Mouse (Mus musculus): Measurements from ENCODE around the gene Olfr324. TPM values are rescaled to one million over a fixed set of nuclear protein-coding genes. Genes with fewer than 3 reads are reported as not detected.

Olfr324 gene
- total RNA-seq (2015): not detected in 2 replicates
- not detected in 2 replicates for total RNA-seq (2017)

DNA sequence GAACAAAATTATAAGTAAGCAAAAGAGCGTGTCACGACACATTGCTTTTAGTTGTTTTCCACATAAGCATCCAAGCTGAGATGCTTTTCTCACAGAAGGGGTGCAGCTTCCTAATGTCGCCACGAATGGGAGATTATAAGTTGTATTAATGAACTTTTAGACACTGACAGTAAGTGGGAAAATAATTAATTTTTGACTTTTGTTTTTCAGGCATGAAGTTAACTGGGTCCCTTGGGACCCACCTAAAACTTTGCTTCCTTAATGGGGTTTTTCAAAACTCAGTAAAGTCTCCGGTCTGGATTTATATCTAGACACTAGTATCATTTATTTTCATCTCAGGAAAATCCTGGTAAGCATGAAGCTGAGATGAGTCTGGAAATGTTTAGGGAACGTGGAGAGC is at the start of gene Olfr324:
Gene Olfr324 (plus strand): TSS at position 301 of the 400 bp plus-strand sequence.
- no peak for ATAC-seq (ENCODE audit: poor library complexity, severe bottlenecking)

DNA sequence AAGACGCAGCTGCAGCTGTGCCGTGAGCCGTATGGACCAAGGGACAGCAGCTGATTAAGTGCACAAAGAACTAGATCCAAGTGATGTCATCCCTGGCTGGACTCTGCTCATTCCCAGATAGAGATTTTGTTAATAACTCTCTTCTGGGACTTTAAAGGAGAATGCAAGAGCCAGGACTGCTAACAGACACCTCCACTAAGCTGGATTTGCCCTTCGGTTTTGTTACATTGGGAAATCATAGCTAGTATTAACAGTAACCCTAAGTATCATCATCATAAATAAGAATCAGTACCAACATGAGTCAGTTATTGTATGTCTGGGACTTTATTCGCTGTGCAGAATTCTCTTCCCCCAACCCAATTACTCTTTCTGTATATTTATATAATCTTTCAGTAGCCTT is 48.6 kb upstream of the Olfr324 start, which contains the start of gene Olfr329-ps:
Gene Olfr329-ps (minus strand): TSS at position 101 of the 400 bp plus-strand sequence.
- no peak for ATAC-seq (ENCODE audit: poor library complexity, severe bottlenecking)

DNA sequence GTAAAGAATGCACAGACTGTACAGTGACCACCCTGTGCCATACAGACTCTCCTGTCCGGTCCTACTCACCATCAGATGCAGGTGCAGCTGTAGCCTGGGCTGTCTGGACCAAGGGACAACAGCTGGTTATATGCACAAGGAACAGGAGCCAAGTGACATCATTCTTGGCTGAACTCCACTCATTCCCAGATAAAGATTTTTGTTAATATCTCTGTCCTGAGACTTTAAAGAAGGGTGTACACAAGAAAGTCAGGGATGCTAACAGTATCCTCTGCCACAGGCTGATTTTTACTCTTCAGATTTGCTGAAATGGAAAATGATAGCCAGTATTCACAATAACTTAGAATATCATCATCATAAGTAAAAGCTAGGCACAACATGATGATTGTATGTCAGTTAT is 39.4 kb upstream of the Olfr324 start, which contains the start of gene Olfr328:
Gene Olfr328 (minus strand): TSS at position 101 of the 400 bp plus-strand sequence.
- ATAC-seq (ENCODE audit: poor library complexity, severe bottlenecking): no peak

DNA sequence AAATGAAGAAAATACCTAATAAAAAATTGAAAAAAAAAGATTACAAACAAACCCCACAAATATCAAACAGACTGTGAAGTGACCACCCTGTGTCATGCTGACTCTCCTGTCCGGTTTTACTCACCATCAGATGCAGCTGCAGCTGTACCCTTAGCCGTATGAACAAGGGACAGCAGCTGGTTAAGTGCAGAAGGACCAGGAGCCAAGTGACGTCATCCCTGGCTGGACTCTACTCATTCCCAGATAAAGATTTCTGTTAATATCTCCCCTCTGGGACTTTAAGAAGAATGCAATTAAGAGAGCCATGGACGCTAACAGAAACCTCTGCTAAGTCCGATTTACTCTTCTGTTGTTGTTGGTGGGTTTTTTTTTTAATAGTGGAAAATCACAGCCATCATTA is 24.5 kb upstream of the Olfr324 start, which contains the start of gene Olfr224:
Gene Olfr224 (minus strand): TSS at position 149 of the 400 bp plus-strand sequence.
- no peak for ATAC-seq (ENCODE audit: poor library complexity, severe bottlenecking)

DNA sequence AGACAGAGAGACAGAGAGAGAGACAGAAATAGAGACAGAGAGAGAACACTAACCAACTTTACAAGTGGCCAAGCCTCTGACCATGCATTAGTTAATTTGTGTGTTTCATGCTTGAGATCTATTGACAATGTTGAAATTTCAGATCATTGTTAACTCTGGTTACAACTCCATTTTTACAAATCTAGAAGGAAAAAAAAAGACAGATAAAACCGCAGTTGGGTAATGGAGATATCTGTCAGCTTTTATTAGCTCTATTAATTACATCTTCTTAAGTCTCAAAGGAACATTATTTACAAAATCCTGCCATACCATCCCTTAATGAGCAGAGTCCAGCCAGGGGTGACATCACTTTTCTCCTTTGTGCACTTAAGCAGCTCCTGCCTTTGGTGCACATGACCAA is 17.5 kb upstream of the Olfr324 start, which contains the start of gene Olfr325:
Gene Olfr325 (plus strand): TSS at position 301 of the 400 bp plus-strand sequence.
- no peak for ATAC-seq (ENCODE audit: poor library complexity, severe bottlenecking)

DNA sequence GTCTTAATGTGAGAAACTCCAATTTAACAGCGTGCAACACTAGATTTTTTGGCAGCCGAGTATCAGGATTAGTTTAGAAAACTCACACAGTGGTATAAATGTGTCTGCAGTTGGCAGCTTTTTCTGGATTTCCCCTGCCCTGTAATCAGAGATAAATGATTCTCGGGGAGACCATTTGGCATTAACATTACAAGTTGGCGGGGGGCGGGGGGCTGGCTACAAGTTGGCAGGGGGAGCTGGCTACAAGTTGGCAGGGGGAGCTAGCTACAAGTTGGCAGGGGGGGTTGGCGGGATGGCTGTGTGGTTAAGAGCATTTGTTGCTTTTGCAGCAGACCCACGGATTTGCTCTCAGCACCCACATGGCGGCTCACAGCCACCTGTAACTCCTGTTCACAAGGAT is 16.3 kb upstream of the Olfr324 start:
- no peak for ATAC-seq (ENCODE audit: poor library complexity, severe bottlenecking)

DNA sequence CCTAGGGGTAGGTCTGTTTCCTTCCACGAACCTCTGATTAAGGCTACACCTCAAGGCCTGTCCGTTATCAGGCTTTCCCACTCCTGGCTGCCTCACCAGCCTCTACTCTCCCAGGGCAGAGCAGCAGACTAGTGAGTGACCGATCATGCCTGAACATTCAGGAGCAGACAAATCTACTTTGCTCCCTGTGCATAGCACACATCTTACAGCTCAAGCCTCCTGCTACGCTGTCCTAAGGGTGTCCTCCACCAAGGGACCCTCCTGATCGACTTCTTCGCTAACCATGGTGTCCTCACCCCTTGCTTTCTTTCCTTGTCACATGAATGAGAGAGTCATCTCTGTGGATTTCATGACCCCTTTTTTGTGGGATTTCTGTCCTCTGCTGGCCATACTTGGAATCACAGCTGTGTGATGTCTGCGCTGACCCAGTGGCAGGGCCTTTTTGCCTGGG is 7.0 kb upstream of the Olfr324 start:
- 0 out of 2 replicates have a peak, but pooled peaks have one; percentile 33 for ATAC-seq (ENCODE audit: poor library complexity, severe bottlenecking)

DNA sequence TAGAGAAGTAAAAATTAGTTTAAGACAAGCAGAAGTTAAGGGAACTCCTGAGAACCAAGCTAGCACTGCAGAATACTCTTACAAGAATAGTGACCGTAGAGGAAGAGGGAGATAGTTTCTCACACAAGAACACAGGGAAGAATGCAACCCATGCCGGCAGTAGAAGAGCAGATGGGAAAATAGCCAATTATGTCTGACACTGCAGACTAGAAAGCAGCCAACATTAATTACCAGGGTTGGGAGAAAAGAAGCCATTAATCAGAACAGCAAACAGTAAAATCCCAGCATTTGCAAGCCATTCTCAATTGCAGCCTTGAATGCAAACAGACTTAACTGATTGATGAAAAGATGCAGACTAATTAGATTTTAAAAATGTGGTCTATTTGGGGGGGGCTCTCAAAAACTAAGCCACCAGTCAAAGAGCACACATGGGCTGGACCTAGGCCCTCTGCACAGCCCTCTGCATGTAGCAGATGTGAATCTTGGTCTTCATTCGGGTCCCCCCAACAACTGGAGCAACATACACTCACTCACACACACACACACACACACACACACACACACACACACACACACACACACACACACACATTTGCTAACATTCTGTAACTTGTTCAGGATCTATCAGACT is 6.2 kb upstream of the Olfr324 start:
- no peak for ATAC-seq (ENCODE audit: poor library complexity, severe bottlenecking)

DNA sequence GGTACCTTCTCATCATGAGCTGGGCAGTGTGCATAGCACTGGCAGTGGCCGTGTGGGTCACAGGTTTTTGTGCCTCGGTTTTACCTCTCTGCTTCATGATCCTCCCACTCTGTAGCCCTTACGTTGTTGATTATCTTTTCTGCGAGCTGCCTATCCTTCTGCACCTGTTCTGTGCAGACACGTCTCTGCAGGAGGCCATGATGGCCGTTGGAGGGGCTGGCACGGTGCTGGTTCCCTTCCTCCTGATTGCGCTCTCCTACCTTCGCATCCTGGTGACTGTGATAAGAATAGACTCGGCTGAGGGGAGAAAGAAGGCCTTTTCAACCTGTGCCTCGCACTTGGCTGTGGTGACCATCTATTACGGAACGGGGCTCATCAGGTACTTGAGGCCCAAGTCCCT is 2.9 kb downstream of the Olfr324 start:
- no peak for ATAC-seq (ENCODE audit: poor library complexity, severe bottlenecking)

DNA sequence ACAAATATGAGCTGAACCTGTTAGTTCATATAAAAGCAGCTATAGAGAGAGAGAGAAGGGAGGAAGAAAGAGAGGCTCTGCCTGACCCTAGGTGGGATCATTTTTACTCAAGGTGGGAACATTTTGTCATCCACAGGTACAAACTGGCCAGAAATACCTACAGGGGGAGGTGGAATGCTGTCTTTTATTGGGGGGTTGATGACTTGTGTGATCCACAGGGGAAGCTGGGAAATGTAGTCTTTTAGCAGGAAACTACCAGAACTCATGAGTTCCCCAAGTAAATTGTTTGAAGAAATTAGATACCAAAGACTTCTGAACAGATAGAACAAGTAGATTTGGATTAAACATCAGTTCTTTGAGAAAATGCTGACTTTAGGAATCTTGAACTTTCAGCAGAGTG is 7.1 kb downstream of the Olfr324 start:
- ATAC-seq (ENCODE audit: poor library complexity, severe bottlenecking): no peak

DNA sequence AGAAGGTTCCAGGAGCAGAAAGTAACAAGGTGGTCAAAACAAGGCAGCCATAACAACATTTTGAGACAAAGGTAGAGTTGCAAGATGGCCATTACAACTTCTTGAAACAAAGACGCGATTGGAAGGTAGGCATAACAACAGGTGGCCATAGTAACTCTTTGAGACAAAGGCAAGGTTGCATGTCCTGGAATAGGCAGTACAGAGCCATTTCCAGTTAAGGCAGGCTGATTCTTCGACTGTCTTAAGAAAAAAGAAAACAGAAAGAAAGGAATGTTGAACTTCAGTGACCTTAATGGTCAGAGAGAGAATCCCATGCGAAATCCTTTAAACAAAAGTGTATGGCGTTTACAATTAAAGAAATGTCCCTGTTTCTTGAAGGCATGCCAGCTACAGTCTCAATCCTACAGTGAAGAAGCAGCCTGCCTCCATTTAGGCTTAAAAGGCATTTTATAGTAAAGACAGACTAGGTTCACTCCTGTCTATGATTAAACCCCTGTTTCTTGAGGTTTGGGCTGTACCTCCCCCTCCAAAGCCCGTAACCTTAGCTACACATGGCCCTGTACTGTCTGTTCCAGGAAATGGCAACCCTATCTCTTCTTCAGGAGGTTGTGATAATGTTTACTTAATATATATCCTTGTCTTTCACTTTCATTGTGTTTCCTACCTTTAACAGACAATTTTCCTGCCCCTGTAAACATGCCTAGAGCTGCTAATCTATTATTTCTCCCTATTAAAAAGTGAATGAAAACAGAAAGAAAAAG is 8.1 kb downstream of the Olfr324 start:
- ATAC-seq (ENCODE audit: poor library complexity, severe bottlenecking): no peak

DNA sequence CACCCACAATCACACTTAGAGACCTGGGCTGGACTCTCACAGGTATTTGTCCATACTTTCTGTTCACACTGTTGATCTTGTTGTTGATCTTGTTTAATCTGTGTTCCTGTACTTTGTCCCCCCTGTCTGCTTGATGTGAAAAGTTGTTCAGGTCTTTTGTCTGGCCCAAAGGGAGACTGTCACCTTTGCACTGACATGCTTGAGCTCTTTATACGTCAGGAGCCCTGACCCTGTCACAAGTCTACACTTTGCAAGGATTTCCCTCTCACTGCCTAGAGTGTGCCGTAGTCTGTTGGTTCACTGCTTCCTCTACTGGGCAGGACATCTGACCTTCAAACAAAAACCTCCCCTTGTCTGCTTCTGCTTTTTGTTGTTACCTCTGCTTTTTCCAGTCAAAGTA is 9.8 kb downstream of the Olfr324 start:
- ATAC-seq (ENCODE audit: poor library complexity, severe bottlenecking): no peak

DNA sequence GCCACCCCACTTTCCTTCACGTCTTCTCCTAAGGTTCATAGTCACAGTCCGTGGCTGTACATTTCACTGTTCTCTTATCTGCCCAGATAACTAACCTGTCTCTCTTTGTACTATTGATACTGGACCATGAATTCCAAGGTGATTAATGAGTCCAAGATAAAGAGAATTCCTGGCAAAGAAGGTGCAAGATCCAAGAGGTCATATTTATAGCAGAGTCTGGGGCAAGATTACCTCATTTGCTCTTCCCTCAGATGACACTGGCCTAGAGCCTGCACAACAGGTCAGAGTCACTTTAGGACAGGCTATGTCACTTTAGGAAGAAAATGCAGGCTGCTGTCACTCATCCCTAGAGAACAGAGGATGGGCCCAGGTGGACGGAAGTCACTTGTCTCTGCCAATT is 10.3 kb downstream of the Olfr324 start:
- no peak for ATAC-seq (ENCODE audit: poor library complexity, severe bottlenecking)

DNA sequence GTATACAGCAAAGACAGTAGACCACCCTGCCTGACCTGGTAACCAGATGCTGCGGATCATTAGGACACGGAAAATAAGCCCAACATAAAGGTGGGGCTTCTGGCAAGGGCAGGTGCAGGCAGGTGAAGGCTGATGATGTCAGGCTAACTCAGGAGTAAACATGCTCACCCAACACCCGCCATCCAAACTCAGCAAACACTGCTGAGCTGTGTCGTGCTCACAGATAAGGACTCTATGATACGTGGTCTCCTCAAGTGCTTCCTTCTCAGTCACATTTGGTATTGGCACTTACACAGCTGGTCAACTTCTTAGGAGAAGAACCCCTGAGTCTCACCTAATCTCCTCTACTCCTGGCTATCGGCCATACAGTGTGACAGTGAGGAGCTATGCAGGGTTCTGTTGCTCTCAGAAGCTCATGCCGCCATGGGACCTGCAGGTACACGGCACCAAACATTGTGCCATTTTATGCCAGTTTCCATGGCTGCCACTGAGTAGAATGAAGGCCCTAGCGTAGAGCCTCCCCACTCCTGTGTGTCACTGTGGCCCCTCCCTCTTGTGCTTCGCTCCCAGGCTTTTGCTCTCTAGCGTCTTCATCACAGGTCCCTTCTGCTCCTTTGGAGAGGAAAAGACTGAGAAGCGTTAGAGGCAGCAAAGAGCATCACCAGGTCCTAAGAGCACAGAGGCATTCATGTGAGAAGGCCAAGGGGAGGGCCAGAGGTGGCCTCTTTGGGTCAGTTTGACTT is 11.4 kb downstream of the Olfr324 start:
- no peak for ATAC-seq (ENCODE audit: poor library complexity, severe bottlenecking)

DNA sequence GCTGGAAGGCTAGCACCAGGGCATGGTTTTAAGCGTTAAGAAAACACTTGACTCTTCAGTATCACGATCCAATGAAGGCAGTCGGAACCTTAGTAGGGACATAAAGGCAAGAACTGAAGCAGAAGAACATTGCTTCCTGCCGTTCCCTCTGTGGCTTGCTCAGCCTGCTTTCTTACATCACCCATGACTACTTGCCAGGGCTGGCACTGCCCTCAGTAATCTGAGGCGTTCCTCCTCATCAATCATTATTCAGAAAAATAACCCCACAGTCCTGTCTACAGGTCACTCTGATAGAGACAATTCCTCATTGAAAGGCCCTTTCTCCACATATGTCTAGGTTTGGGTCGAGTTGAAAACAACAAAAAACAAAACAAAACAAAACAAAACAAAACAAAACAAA is 12.1 kb downstream of the Olfr324 start:
- no peak for ATAC-seq (ENCODE audit: poor library complexity, severe bottlenecking)

DNA sequence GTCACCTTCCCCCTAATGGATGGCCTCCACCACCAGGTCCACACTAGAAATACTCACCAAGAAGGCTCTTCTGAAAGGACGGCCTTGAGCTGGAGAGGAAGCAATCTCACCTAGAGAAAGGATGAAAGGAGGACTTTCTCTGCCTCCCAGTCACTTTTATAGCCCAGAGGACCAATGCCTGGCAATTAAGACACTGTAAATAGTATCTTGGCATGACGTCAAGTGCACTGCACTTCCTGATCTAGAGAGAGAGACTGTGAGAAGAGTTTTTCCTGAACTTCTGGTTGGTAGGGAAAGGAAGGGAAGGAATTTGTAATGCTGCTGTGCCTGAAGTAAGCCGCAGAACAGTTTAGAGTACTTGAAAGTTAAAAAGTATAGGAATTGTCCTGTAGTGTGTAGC is 18.4 kb downstream of the Olfr324 start:
- no peak for ATAC-seq (ENCODE audit: poor library complexity, severe bottlenecking)

DNA sequence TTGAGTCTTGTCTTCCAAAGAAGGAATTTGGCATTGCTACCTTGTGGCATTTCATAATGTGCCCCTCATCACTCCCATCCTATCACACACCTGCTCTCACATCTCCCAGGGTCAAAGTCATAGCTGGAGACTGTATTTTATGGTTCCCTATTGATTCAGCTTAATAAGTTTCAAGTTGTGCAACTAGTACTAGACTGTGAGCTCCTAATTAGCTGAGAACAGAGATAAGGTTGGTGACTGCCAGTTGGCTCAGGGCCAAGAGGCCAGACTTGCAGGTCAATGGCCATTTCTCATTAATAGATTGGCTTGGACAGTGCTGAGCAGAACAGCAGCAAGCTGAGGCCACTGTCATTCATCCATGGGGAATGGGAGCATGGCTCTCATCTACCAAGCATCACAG is 19.6 kb downstream of the Olfr324 start:
- no peak for ATAC-seq (ENCODE audit: poor library complexity, severe bottlenecking)

DNA sequence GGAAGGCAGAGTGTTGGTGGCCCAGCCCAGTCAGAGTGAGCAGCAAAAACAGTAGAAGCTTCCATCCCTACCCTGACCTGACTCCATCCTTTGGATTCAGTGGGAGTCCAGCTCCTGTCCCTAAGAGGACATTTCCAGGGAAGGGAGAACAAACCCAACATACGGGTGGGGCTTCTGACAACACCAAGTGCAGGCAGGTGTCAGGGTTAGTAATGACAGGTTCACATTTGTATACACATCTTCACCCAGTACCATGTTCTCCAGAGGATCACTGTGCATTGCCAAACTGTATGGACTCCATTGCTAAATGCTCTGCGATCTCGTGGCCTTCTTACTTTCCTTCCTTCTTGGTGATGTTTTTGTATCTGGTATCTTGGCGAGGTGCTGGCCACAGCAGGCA is 21.1 kb downstream of the Olfr324 start, which contains the start of gene 2210407C18Rik:
Gene 2210407C18Rik (minus strand): TSS at position 101 of the 400 bp plus-strand sequence.
- ATAC-seq (ENCODE audit: poor library complexity, severe bottlenecking): no peak

DNA sequence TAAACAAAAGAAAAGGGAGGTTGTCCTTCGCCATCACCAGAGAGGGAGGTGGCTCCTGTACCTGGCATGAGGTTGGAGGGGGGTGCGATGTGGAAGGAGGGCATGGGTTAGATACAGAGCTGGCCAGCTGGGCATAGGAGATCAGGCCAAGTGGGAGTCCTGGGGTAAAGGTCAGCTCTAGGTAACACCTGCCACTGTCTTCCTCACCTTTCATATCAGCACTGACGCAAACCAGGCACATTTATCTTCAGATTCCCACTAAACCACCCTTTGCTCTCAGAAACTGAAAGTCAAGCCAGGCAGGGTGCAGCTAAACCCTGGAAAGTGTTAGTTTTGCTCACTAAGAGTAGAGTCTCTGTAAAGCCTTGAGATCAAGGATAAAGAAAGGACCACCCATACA is 23.5 kb downstream of the Olfr324 start:
- ATAC-seq (ENCODE audit: poor library complexity, severe bottlenecking): no peak

DNA sequence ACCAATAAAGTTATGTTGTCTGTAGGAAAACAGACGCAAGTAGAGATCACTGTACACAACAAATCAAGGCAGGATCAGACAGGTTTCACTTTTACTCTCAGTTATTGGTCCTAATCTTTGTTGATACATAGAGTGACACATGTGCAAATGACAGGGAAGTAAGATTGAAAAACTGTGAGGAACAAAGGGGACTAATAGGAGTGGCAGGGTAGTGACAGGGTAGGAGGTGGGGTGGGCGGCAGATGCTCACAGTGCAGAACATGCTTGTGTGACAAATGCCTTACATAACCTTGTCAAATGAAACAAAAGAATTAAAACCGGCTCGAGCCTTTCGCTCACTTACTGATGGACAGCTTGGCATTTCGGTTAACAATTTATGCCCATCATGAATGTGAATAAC is 23.9 kb downstream of the Olfr324 start:
- ATAC-seq (ENCODE audit: poor library complexity, severe bottlenecking): no peak

DNA sequence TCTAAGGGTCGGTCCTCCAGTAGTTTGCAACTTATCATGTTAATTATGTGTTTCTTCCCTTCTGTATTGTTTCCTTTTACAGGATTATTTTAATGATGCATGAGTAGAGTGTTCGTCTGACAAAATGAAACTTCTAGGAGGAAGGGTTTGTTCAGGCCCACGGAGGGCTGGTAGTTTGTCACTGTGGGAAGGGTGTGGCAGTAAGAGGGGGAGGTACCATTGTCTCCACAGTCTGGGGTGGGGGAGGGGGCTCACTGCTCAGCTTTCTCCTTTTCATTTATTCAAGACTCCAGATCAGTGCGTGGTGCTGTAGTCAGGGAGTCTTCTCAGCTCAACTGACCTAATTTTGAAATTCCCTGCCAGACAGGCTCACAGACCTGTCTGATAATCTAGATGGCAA is 31.2 kb downstream of the Olfr324 start:
- ATAC-seq (ENCODE audit: poor library complexity, severe bottlenecking): peak; percentile 67; the same call in 1 of the 2 replicates

Data from megakaryocyte, adult 5-6 weeks (primary cell).